Mouse (Mus musculus) kidney, postnatal 0 days (tissue): ENCODE data around the gene 6430628N08Rik. TPM values are rescaled to one million over a fixed set of nuclear protein-coding genes. Genes with fewer than 3 reads are reported as not detected.

Experiments
- ATAC-seq: fragments of 200-750 bp; cut with Nextera tagmentation; replicated peaks from 2 replicates; pipeline ENCODE4 v1.8.0; 2017; ENCODE audit warnings: low read depth, moderate number of reproducible peaks, moderate TSS enrichment, moderate library complexity; ENCODE audit not compliant: low FRiP score
- DNase-seq: peaks from one replicate; pipeline ENCODE4 v3.0.0-alpha.2; 2016; ENCODE audit warnings: low spot score
- H3K27ac ChIP-seq: fragments of 300-500 bp; sonication (generic); 2 replicates; pipeline ENCODE4 v1.5.1; 2014; ENCODE audit warnings: mild to moderate bottlenecking
- H3K27me3 ChIP-seq: fragments of 300-500 bp; sonication (generic); 2 replicates; pipeline ENCODE4 v1.6.1; 2014; ENCODE audit warnings: low read length, mixed read lengths; ENCODE audit not compliant: insufficient read depth
- H3K36me3 ChIP-seq: fragments of 300-500 bp; sonication (generic); 2 replicates; pipeline ENCODE4 v1.6.1; 2014; ENCODE audit warnings: low read length, mixed read lengths; ENCODE audit not compliant: insufficient read depth
- H3K4me1 ChIP-seq: fragments of 300-500 bp; sonication (generic); replicated peaks from 2 replicates; pipeline ENCODE4 v1.6.1; 2014; ENCODE audit warnings: antibody characterized with exemption, low read length, mixed read lengths; ENCODE audit not compliant: insufficient read depth
- H3K4me2 ChIP-seq: fragments of 300-500 bp; sonication (generic); 2 replicates; pipeline ENCODE4 v1.6.1; 2014; ENCODE audit warnings: mild to moderate bottlenecking, low read length, moderate library complexity, mixed read lengths
- H3K4me3 ChIP-seq: fragments of 300-500 bp; sonication (generic); replicated peaks from 2 replicates; pipeline ENCODE4 v1.5.1; 2014; ENCODE audit warnings: low read depth, low read length
- H3K9ac ChIP-seq: fragments of 300-500 bp; sonication (generic); 2 replicates; pipeline ENCODE4 v1.6.1; 2014; ENCODE audit warnings: low read depth, low read length
- H3K9me3 ChIP-seq: fragments of 300-500 bp; sonication (generic); replicated peaks from 2 replicates; pipeline ENCODE4 v1.6.1; 2016; ENCODE audit warnings: low read length, inconsistent platforms, mixed read lengths
- CTCF ChIP-seq: IDR thresholded peaks from 2 replicates; pipeline ENCODE4 v1.5.1; 2016; ENCODE audit warnings: antibody characterized with exemption, low read depth, mild to moderate bottlenecking, moderate library complexity
- WGBS: fragments of 180-500 bp; shearing (Covaris S2); extraction: QIAGEN DNeasy Blood & Tissue Kit; methylation state at CpG from one replicate; pipeline ENCODE4 v1.1.7; 2014; 5-methylcytosine and 5-hydroxymethylcytosine counted together
- polyA plus RNA-seq: library from polyadenylated mRNA; unstranded; fragments of >200 nt; fragmentation: Nextera tagmentation; extraction: Ambion mirVana; gene quantifications from 2 replicates; pipeline ENCODE4 v1.2.1, GENCODE M21; 2015

The 6430628N08Rik gene
- polyA plus RNA-seq, result not detected in 2 replicates

DNA sequence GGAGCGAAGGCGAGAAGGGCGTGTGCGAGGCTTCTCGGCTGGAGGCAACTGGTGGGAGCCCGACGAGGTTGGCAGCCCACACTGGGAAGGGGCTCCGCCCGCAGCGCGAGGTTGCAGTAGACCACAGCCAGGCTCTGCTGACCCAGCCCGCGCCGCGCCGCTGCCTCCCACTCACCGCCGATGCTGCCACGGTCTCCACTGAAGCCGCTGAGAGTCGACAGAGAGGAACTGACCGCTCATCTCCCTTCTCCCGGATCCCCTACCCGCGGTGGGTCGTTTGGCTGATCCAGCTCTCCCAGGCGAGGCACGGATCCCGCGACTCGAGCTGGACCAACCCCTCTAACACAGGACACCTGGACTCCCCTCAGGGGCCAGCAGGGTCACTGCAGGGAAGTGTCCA lies at the start of gene 6430628N08Rik:
Gene 6430628N08Rik, plus strand, starts transcription at position 113 of the 400 bp plus-strand sequence.
- Histone ChIP-seq H3K9ac (no peak within 1 kb of the TSS), H3K36me3 (no peaks in the 10 kb centered on the region), H3K4me2 (peak within 1 kb of the TSS; percentile 50), H3K9me3 (no peaks in the 10 kb centered on the region), H3K4me3 (peak within 1 kb of the TSS; percentile 22), H3K27me3 (peaks cover 13% of the 10 kb centered on the region; the same call in 1 of the 2 replicates), H3K4me1 (0 out of 2 replicates have a peak, but pooled peaks cover 3% of the 10 kb centered on the region), H3K27ac (no peak within 1 kb of the TSS)
- ATAC-seq (no peak), DNase-seq (peak; percentile 17)
- WGBS, result 2% methylated on average over 31 of the region's 31 CpGs
- no peak for TF ChIP-seq CTCF

DNA sequence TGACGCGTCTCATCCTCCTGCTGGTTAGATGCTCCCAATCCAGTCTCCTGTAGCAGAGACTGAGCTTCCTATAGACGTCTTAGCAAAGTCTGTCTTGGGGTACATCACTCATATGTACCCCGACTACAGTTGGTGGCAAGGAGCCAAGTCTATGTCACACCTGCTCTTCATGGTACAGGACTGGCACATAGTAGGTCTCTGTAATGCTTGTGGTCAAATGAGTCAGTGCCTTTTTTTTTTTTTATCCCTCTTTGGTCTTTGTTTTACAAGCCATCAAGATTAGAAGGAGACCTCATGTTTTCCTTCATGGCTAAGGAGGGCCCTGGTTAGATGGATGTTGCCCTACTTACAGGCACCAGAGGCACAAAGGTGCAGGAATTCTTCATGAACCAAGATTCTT lies 49.6 kb upstream of the 6430628N08Rik start:
- Histone ChIP-seq H3K9ac (no peak overlapping the region), H3K27me3 (no peaks in the 10 kb centered on the region), H3K4me1 (no peaks in the 10 kb centered on the region), H3K4me3 (no peak overlapping the region), H3K27ac (no peak overlapping the region), H3K9me3 (no peaks in the 10 kb centered on the region), H3K36me3 (no peaks in the 10 kb centered on the region), H3K4me2 (no peak overlapping the region)
- no peak for DNase-seq
- ATAC-seq, result no peak
- 90% methylated on average over 4 of the region's 4 CpGs for WGBS
- no peak for TF ChIP-seq CTCF

DNA sequence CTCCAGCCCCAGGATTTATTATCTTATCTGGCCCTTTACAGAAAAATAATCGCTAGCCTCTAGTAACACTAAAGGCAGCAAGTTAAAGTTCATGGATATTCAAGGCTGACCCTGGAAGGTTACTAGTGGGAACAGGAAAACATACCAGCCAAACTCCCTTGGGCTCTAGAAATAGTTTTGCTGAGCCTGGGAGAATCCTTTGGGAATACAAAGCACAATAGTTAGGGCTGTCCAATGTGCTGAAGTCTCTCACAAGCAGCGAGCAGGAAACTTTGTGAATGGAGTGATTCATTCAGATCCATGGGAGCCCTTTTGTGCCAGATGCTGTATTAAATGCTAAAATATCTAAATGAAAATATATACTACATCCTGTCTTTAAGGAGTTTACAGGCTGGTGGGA lies 43.8 kb upstream of the 6430628N08Rik start:
- Histone ChIP-seq H3K4me1 (no peaks in the 10 kb centered on the region), H3K9ac (no peak overlapping the region), H3K27ac (no peak overlapping the region), H3K9me3 (no peaks in the 10 kb centered on the region), H3K27me3 (no peaks in the 10 kb centered on the region), H3K4me2 (no peak overlapping the region), H3K36me3 (0 out of 2 replicates have a peak, but pooled peaks cover 22% of the 10 kb centered on the region), H3K4me3 (no peak overlapping the region)
- 50% methylated on average over 2 of the region's 2 CpGs for WGBS
- TF ChIP-seq CTCF, result no peak
- peak; percentile 22 for DNase-seq
- ATAC-seq, result no peak

DNA sequence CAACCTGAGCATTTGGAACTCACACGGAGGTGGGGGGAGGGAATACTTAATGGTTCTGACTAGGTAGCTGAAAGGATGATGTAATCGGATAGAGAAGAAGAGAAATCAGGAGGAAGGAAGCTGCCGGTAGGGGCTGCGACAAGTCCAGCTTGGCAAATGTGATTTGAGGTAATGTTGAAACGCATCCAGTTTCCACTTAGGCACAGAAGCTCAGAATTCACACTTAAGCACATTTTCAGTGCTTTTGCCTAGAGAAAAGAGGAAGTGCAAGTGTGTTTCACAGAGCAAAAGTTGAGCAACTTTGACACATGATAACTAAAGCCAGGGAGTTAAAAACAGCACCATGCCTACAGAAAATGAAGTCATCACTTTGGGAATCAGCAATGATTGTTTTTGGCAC lies 43.1 kb upstream of the 6430628N08Rik start:
- H3K4me3 ChIP-seq, result no peak overlapping the region
- ATAC-seq, result no peak
- H3K27ac ChIP-seq, result no peak overlapping the region
- H3K9ac ChIP-seq, result no peak overlapping the region
- DNase-seq, result no peak
- no peaks in the 10 kb centered on the region for H3K9me3 ChIP-seq
- 0 out of 2 replicates have a peak, but pooled peaks cover 22% of the 10 kb centered on the region for H3K36me3 ChIP-seq
- H3K27me3 ChIP-seq, result no peaks in the 10 kb centered on the region
- WGBS, result 59% methylated on average over 5 of the region's 5 CpGs
- no peak overlapping the region for H3K4me2 ChIP-seq
- TF ChIP-seq CTCF, result no peak
- H3K4me1 ChIP-seq, result no peaks in the 10 kb centered on the region

DNA sequence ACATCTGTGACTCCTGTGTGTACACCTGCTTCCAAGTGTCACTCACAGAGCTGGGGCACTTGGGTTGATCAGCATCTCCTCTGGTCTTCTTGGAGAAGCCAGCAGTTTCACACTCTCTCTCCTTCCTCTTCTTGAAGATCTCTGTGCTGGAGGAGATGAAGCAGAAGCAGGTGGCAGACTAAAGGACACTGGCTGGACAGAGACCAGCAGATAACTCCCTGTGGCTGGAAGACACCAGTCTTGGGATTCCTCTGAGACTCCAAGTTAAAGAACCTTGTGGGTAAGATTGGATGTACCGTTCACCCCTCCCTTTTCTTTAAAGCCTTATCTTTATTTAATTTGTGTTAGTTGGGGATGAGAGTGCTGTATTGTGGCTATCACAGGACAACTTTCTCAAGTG lies 42.4 kb upstream of the 6430628N08Rik start:
- Histone ChIP-seq H3K27me3 (no peaks in the 10 kb centered on the region), H3K4me3 (no peak overlapping the region), H3K4me1 (no peaks in the 10 kb centered on the region), H3K4me2 (no peak overlapping the region), H3K9ac (no peak overlapping the region), H3K9me3 (no peaks in the 10 kb centered on the region), H3K27ac (no peak overlapping the region), H3K36me3 (0 out of 2 replicates have a peak, but pooled peaks cover 22% of the 10 kb centered on the region)
- 89% methylated on average over 1 of the region's 1 CpGs for WGBS
- no peak for TF ChIP-seq CTCF
- DNase-seq, result no peak
- ATAC-seq, result no peak

DNA sequence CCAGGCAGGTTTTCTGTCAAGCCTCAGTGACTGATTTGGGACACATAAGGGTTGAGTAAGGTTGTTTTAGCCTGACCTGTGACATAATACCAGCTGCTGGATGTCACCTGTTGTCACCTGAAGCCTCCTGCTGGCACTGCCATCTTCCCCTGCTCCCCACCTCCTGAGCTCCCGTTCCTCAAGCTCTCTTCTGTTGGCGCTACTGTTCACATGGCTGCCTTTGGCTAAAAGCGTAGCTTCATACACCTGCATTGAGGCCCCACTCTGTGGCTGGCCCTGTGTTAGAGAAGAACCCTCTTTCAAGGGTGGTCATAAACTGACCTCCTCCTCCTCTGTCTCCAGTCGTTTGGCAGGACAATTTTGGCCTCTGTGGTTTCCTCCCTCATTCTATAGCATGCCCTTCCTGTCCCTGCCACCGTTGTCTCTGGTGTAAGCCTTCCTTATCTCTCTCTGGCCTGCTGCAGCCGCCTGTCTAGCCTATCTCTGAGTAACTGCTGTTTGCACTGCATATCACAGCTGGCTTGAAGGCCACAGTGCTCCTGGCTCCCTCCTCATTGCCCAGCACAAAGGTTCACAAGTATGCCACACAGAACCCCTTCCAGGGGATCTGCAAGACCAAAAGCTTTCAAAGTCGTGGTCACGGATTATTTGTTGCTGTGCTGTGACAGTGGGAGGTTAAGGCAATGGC lies 41.3 kb upstream of the 6430628N08Rik start:
- DNase-seq (no peak), ATAC-seq (no peak)
- H3K27me3 ChIP-seq, result no peaks in the 10 kb centered on the region
- H3K4me2 ChIP-seq, result no peak overlapping the region
- H3K4me1 ChIP-seq, result no peaks in the 10 kb centered on the region
- 0 out of 2 replicates have a peak, but pooled peaks cover 25% of the 10 kb centered on the region for H3K36me3 ChIP-seq
- no peak overlapping the region for H3K9ac ChIP-seq
- no peak overlapping the region for H3K27ac ChIP-seq
- TF ChIP-seq CTCF, result no peak
- no peak overlapping the region for H3K4me3 ChIP-seq
- no peaks in the 10 kb centered on the region for H3K9me3 ChIP-seq
- WGBS, result 57% methylated on average over 8 of the region's 8 CpGs

DNA sequence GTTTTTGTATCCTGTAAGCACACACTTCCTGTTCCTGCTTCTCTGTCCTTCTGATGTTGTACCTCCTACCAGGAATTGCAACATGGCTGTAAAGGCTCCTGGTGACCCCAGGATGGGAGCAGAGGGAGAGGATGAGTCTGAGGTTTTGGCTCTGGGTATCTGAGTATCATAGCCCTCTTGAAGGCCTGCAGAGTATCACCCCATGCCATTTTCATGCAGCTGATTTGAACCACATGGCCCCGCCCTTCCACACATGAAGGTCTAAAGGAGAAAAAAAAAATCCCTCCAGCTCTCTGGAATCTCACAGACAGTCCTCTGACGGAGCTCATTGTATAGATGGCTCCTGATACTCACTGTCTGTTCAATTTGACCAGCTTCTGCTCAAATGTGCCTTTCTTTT lies 40.4 kb upstream of the 6430628N08Rik start:
- no peak for TF ChIP-seq CTCF
- Histone ChIP-seq H3K4me2 (no peak overlapping the region), H3K4me3 (no peak overlapping the region), H3K4me1 (no peaks in the 10 kb centered on the region), H3K27me3 (no peaks in the 10 kb centered on the region), H3K27ac (no peak overlapping the region), H3K36me3 (0 out of 2 replicates have a peak, but pooled peaks cover 25% of the 10 kb centered on the region), H3K9me3 (no peaks in the 10 kb centered on the region), H3K9ac (no peak overlapping the region)
- 86% methylated on average over 2 of the region's 2 CpGs for WGBS
- no peak for DNase-seq
- ATAC-seq, result no peak
